Mouse (Mus musculus): ENCODE measurements at regions not wholly inside any gene's neighbourhood (a gene's known extent, or its start where the extent isn't known, plus 50 kb on each side); places are given as distances from the start of the nearest gene placed in this dataset.

DNA sequence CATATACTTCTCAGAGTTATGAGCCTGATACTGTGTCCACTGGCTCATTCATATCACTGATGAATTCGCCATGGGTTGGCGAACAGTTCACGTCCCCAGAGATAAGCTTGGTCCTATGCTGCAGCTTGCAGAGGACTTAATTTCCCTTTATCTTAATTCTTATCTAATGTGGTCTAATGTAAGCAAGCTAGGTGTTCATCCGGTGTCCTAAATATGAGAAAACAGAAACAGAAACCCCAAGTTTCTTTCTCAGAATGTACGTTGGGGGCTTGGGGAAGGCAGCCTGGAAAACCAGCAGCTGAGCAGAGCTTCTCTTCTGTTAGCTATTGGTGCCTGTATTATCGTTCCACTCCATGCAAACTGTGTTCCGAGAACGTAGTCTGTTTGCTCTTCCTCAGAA, 170.1 kb downstream of the 1700064H15Rik start:
- 83% methylated on average over 8 of the region's 8 CpGs for WGBS
- Histone ChIP-seq H3K4me2 (no peak overlapping the region), H3K27me3 (no peaks in the 10 kb centered on the region), H3K9me3 (replicated peaks) (no peaks in the 10 kb centered on the region), H3K9ac (no peak overlapping the region), H3K4me1 (replicated peaks) (no peaks in the 10 kb centered on the region), H3K36me3 (no peaks in the 10 kb centered on the region), H3K4me3 (no peak overlapping the region), H3K27ac (no peak overlapping the region)
- ATAC-seq (replicated peaks; ENCODE audit: insufficient number of reproducible peaks, insufficient read depth, low FRiP score, low read depth) = no peak

DNA sequence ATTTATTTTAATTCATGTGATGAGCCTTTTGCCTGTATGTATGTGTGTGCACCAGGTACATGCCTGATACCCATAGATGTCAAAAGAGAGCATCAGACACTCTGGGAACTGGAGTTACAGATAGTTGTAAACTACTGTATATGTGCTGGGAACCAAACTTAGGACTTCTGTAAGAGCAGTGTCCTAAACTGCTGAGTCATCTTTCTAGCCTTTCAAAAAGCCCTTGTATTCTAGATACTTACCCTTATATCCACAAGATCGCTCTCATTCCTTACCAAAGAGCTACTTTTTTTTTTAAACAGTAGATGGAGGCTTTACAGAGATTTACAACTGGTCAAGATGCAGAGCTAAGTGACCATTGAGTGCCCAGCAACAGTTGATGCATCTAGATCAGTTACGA, 171.0 kb downstream of the 1700064H15Rik start:
- H3K27ac ChIP-seq = no peak overlapping the region
- no peaks in the 10 kb centered on the region for H3K4me1 ChIP-seq (replicated peaks)
- WGBS = 84% methylated on average over 2 of the region's 2 CpGs
- no peaks in the 10 kb centered on the region for H3K9me3 ChIP-seq (replicated peaks)
- no peak overlapping the region for H3K4me3 ChIP-seq
- no peak for ATAC-seq (replicated peaks; ENCODE audit: insufficient number of reproducible peaks, insufficient read depth, low FRiP score, low read depth)
- no peak overlapping the region for H3K9ac ChIP-seq
- H3K4me2 ChIP-seq = no peak overlapping the region
- no peaks in the 10 kb centered on the region for H3K27me3 ChIP-seq
- H3K36me3 ChIP-seq = no peaks in the 10 kb centered on the region

GRCm38 (mm10) chr3:19455838-19456448, 172.5 kb downstream of the 1700064H15Rik start:
- Histone ChIP-seq H3K4me1 (replicated peaks) (no peaks in the 10 kb centered on the region), H3K9ac (no peak overlapping the region), H3K4me2 (no peak overlapping the region), H3K9me3 (replicated peaks) (no peaks in the 10 kb centered on the region), H3K4me3 (no peak overlapping the region), H3K27ac (no peak overlapping the region), H3K27me3 (no peaks in the 10 kb centered on the region), H3K36me3 (no peaks in the 10 kb centered on the region)
- ATAC-seq (replicated peaks; ENCODE audit: insufficient number of reproducible peaks, insufficient read depth, low FRiP score, low read depth) = no peak
- WGBS = 68% methylated on average over 4 of the region's 4 CpGs

DNA sequence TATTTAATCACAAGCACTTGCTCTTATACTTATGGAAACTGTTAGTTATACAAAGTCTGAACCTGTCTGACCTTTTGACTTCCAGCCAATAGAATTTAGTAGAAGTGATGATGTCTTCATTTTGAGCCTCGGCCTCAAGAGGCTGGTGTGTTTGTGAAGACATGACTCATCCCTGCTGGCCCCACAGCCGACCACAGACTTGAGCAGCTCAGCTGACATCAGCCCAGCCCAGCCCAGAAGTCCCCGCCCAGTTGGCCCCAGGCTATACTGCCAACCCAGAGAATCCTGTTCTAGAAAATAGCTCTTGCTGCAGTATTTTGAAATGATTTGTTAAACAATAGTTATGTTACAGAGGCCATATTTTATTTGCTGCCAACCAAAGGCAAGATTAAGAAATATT, 177.5 kb downstream of the 1700064H15Rik start:
- Histone ChIP-seq H3K9ac (no peak overlapping the region), H3K36me3 (no peaks in the 10 kb centered on the region), H3K4me1 (replicated peaks) (no peaks in the 10 kb centered on the region), H3K4me3 (no peak overlapping the region), H3K27ac (no peak overlapping the region), H3K27me3 (no peaks in the 10 kb centered on the region), H3K9me3 (replicated peaks) (no peaks in the 10 kb centered on the region), H3K4me2 (no peak overlapping the region)
- 28% methylated on average over 3 of the region's 3 CpGs for WGBS
- no peak for ATAC-seq (replicated peaks; ENCODE audit: insufficient number of reproducible peaks, insufficient read depth, low FRiP score, low read depth)

GRCm38 (mm10) chr3:19448931-19449330, 179.5 kb downstream of the 1700064H15Rik start:
- no peak for ATAC-seq (replicated peaks; ENCODE audit: insufficient number of reproducible peaks, insufficient read depth, low FRiP score, low read depth)
- Histone ChIP-seq H3K4me3 (no peak overlapping the region), H3K4me2 (no peak overlapping the region), H3K9me3 (replicated peaks) (no peaks in the 10 kb centered on the region), H3K36me3 (no peaks in the 10 kb centered on the region), H3K27me3 (no peaks in the 10 kb centered on the region), H3K27ac (no peak overlapping the region), H3K4me1 (replicated peaks) (no peaks in the 10 kb centered on the region), H3K9ac (no peak overlapping the region)
- 76% methylated on average over 3 of the region's 3 CpGs for WGBS

DNA sequence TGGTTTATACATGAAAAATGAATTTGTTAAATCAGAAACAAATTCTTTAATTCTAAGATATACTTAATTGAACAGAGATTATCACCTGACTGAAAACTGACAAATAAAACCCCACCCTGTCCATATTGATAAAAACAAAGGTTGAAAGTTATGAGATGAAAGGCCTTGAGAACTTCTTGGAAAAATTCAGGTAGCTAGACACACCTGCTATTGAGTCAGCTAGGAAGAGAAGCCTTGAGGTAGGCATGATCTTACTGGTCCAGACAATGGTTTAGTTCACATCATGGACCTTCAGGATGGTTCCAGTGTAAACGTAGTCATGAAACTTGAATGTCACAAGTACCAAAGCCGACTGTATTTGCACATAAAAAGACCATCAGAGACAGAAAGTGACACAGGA, 180.3 kb downstream of the 1700064H15Rik start:
- Histone ChIP-seq H3K4me2 (no peak overlapping the region), H3K27ac (no peak overlapping the region), H3K27me3 (no peaks in the 10 kb centered on the region), H3K36me3 (no peaks in the 10 kb centered on the region), H3K4me3 (no peak overlapping the region), H3K9me3 (replicated peaks) (no peaks in the 10 kb centered on the region), H3K9ac (no peak overlapping the region), H3K4me1 (replicated peaks) (no peaks in the 10 kb centered on the region)
- no peak for ATAC-seq (replicated peaks; ENCODE audit: insufficient number of reproducible peaks, insufficient read depth, low FRiP score, low read depth)
- 80% methylated on average over 2 of the region's 2 CpGs for WGBS

GRCm38 (mm10) chr3:19447733-19448132, 180.7 kb downstream of the 1700064H15Rik start:
- 60% methylated on average over 1 of the region's 1 CpGs for WGBS
- no peak overlapping the region for H3K9ac ChIP-seq

DNA sequence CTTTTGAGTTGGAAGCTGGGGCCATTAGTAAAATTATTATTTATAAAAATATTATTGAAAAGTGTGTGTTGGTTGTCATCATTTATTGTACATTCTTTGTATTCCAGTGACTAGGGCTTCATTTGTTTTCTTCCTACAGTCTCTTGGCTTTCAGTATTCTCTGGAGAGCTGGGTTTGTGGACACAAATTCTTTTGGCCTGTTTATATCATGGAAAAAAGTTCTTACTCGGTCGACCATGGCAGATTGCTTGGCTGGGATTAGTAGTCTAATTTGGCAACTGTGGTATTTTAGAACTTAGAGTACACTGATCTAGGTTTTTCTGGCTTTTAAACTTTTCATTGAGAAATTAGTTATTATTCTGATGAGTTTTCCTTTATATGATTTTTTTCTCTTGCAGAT, 183.6 kb downstream of the 1700064H15Rik start:
- no peak overlapping the region for H3K27ac ChIP-seq
- H3K27me3 ChIP-seq = no peaks in the 10 kb centered on the region
- H3K9ac ChIP-seq = no peak overlapping the region
- no peak for ATAC-seq (replicated peaks; ENCODE audit: insufficient number of reproducible peaks, insufficient read depth, low FRiP score, low read depth)
- 49% methylated on average over 2 of the region's 2 CpGs for WGBS
- no peaks in the 10 kb centered on the region for H3K4me1 ChIP-seq (replicated peaks)
- H3K4me3 ChIP-seq = no peak overlapping the region
- no peak overlapping the region for H3K4me2 ChIP-seq
- no peaks in the 10 kb centered on the region for H3K9me3 ChIP-seq (replicated peaks)
- H3K36me3 ChIP-seq = no peaks in the 10 kb centered on the region

More at GRCm38 (mm10) chr3:19447733-19448132, 180.7 kb downstream of the 1700064H15Rik start:
- Histone ChIP-seq H3K4me3 (no peak overlapping the region), H3K27ac (no peak overlapping the region), H3K36me3 (no peaks in the 10 kb centered on the region), H3K4me1 (replicated peaks) (no peaks in the 10 kb centered on the region), H3K9me3 (replicated peaks) (no peaks in the 10 kb centered on the region), H3K27me3 (no peaks in the 10 kb centered on the region), H3K4me2 (no peak overlapping the region)
- no peak for ATAC-seq (replicated peaks; ENCODE audit: insufficient number of reproducible peaks, insufficient read depth, low FRiP score, low read depth)

- Histone ChIP-seq H3K9me3 (replicated peaks) (no peaks in the 10 kb centered on the region), H3K4me1 (replicated peaks) (no peaks in the 10 kb centered on the region), H3K9ac (no peak overlapping the region), H3K4me3 (no peak overlapping the region), H3K27ac (no peak overlapping the region), H3K27me3 (no peaks in the 10 kb centered on the region), H3K36me3 (no peaks in the 10 kb centered on the region), H3K4me2 (no peak overlapping the region)
- no peak for ATAC-seq (replicated peaks; ENCODE audit: insufficient number of reproducible peaks, insufficient read depth, low FRiP score, low read depth)
- WGBS = 47% methylated on average over 1 of the region's 1 CpGs
These were observed 186.7 kb downstream of the 1700064H15Rik start for GRCm38 (mm10) chr3:19441827-19442226.

GRCm38 (mm10) chr3:19430159-19430558, 198.3 kb downstream of the 1700064H15Rik start:
- no peak overlapping the region for H3K4me2 ChIP-seq
- H3K36me3 ChIP-seq = no peaks in the 10 kb centered on the region
- no peak overlapping the region for H3K4me3 ChIP-seq
- H3K9ac ChIP-seq = no peak overlapping the region
- no peaks in the 10 kb centered on the region for H3K9me3 ChIP-seq (replicated peaks)
- no peaks in the 10 kb centered on the region for H3K27me3 ChIP-seq
- no peak for ATAC-seq (replicated peaks; ENCODE audit: insufficient number of reproducible peaks, insufficient read depth, low FRiP score, low read depth)
- WGBS = 72% methylated on average over 4 of the region's 4 CpGs
- no peaks in the 10 kb centered on the region for H3K4me1 ChIP-seq (replicated peaks)
- no peak overlapping the region for H3K27ac ChIP-seq

GRCm38 (mm10) chr3:19429422-19430076, 198.9 kb downstream of the 1700064H15Rik start:
- Histone ChIP-seq H3K4me1 (replicated peaks) (no peaks in the 10 kb centered on the region), H3K36me3 (no peaks in the 10 kb centered on the region), H3K27ac (no peak overlapping the region), H3K9me3 (replicated peaks) (no peaks in the 10 kb centered on the region), H3K4me2 (no peak overlapping the region), H3K4me3 (no peak overlapping the region), H3K27me3 (no peaks in the 10 kb centered on the region), H3K9ac (no peak overlapping the region)
- no peak for ATAC-seq (replicated peaks; ENCODE audit: insufficient number of reproducible peaks, insufficient read depth, low FRiP score, low read depth)
- 57% methylated on average over 6 of the region's 6 CpGs for WGBS

DNA sequence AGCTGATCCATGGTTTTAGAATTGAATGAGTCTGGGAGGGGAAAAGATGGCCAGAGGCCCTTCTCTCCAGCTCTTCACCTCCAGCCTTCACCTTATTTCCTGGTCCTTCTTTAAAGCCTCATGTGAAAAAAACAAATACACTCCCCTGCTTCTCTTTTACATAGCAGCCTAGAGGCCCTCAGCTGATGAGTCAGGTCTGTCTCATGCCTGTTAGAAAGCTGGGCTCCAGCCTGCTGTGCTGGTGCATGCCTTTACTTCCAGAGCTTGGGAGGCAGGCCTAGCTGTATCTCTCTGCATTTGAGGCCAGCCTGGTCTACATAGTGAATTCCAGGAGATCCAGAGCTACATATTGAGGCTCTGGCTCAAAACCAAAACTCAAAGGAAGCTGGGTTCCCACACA, 199.5 kb downstream of the 1700064H15Rik start:
- Histone ChIP-seq H3K27me3 (no peaks in the 10 kb centered on the region), H3K36me3 (no peaks in the 10 kb centered on the region), H3K4me1 (replicated peaks) (no peaks in the 10 kb centered on the region), H3K4me2 (no peak overlapping the region), H3K9me3 (replicated peaks) (no peaks in the 10 kb centered on the region), H3K27ac (no peak overlapping the region), H3K4me3 (no peak overlapping the region), H3K9ac (no peak overlapping the region)
- no peak for ATAC-seq (replicated peaks; ENCODE audit: insufficient number of reproducible peaks, insufficient read depth, low FRiP score, low read depth)

All from heart, embryonic 15.5 days (tissue).